8 mouse cellular contexts compared by ENCODE assay signal in genomic region chr1:181888801-181889200, GRCm38 (mm10). TPM values are rescaled to one million over a fixed set of nuclear protein-coding genes. Genes with fewer than 3 reads are reported as not detected.
DNase-seq lines count a peak whose midpoint lies in the region; ATAC-seq and TF ChIP-seq lines count a peak whose summit lies in the region.

No protein-coding gene starts in this region.

- peak; percentile 69 for DNase-seq in ES-E14 (ENCODE audit: low read depth, low spot score)
- peak; percentile 75 to 93 for DNase-seq in cerebellum, adult 18-20 months
- peak; percentile 80 for DNase-seq in forelimb bud, embryonic 11.5 days (ENCODE audit: low read depth, low spot score)
- DNase-seq in layer of hippocampus, adult 8-10 months (ENCODE audit: low spot score in 2 of 2), result peak; percentile 78 to 94
- DNase-seq in lung, embryonic 14.5 days, result peak; percentile 91
- peak; percentile 66 to 67 for DNase-seq in thymus, adult 18-20 months

- H3K4me2 ChIP-seq in lung, embryonic 14.5 days, result no peak overlapping the region

- no peak overlapping the region for H3K9ac ChIP-seq in ES-E14 (ENCODE audit: insufficient read depth, low read depth, low read length, poor library complexity, severe bottlenecking)
- H3K9ac ChIP-seq in lung, embryonic 14.5 days, result no peak overlapping the region

- H3K27ac ChIP-seq in ES-E14 (ENCODE audit: insufficient read depth, low read depth, low read length, poor library complexity, severe bottlenecking), result no peak overlapping the region
- H3K27ac ChIP-seq in lung, embryonic 14.5 days (ENCODE audit: low read depth), result no peak overlapping the region
- no peak overlapping the region for H3K27ac ChIP-seq in olfactory bulb, adult 2 months (ENCODE audit: insufficient read depth, low read depth, low read length)

- H3K4me3 ChIP-seq in ES-E14 (ENCODE audit: insufficient read depth in 1 of 2, low read depth in 1 of 2, low read length in 2 of 2, poor library complexity in 1 of 2, severe bottlenecking in 1 of 2), result no peak overlapping the region
- no peak overlapping the region for H3K4me3 ChIP-seq in lung, embryonic 14.5 days (ENCODE audit: low read depth, low read length)
- no peak overlapping the region for H3K4me3 ChIP-seq in olfactory bulb, adult 2 months (ENCODE audit: insufficient read depth, low read depth, low read length)

- peak; percentile 93 to 97 for ATAC-seq in hematopoietic stem cell, adult 5-6 weeks (replicated peaks in 1 of 2; ENCODE audit: insufficient read depth in 1 of 2, low FRiP score in 2 of 2, low TSS enrichment in 1 of 2, low read depth in 1 of 2, poor library complexity in 2 of 2, severe bottlenecking in 2 of 2)
- peak; percentile 74 for ATAC-seq in lung, embryonic 14.5 days (ENCODE audit: insufficient read depth)

- WGBS in lung, embryonic 14.5 days, result 3% methylated on average over 11 of the region's 11 CpGs
- WGBS in olfactory bulb, adult 2 months, result 3% methylated on average over 11 of the region's 11 CpGs

- H3K4me1 ChIP-seq in ES-E14 (ENCODE audit: control insufficient read depth in 2 of 2, insufficient read depth in 2 of 2, low read length in 2 of 2, poor library complexity in 1 of 2), result peaks cover 0 to 5% of the 10 kb centered on the region in 2 experiments; a peak in 1 of 4 replicates
- H3K4me1 ChIP-seq in lung, embryonic 14.5 days (ENCODE audit: insufficient read depth), result no peaks in the 10 kb centered on the region
- H3K4me1 ChIP-seq in olfactory bulb, adult 2 months (ENCODE audit: control insufficient read depth, insufficient read depth, low read length), result no peaks in the 10 kb centered on the region

- H3K36me3 ChIP-seq in ES-E14 (ENCODE audit: control insufficient read depth, insufficient read depth, low read length, poor library complexity, severe bottlenecking), result no peaks in the 10 kb centered on the region
- no peaks in the 10 kb centered on the region for H3K36me3 ChIP-seq in lung, embryonic 14.5 days (ENCODE audit: insufficient read depth)

- no peak for TF ChIP-seq POLR2A in olfactory bulb, adult 2 months (IDR thresholded peaks at IDR 0.05; ENCODE audit: insufficient read depth, low read depth, low read length)

- in situ Hi-C loops in ES-E14 (cut with MboI; ENCODE audit: low sequenced_read_pairs in 2 of 2, unreplicated experiment in 2 of 2), result loop anchor here (25.0 kb wide), 1 partner anchor 424 kb away; no protein-coding TSS in a partner anchor

- peak; percentile 100 for TF ChIP-seq CTCF in lung, embryonic 14.5 days (IDR thresholded peaks at IDR 0.05; ENCODE audit: low read depth)
- peak; percentile 100 for TF ChIP-seq CTCF in olfactory bulb, adult 2 months (IDR thresholded peaks at IDR 0.05; ENCODE audit: insufficient read depth, low read depth, low read length)

- H3K27me3 ChIP-seq in lung, embryonic 14.5 days (ENCODE audit: insufficient read depth, low read length), result no peaks in the 10 kb centered on the region

- no peaks in the 10 kb centered on the region for H3K9me3 ChIP-seq in ES-E14 (ENCODE audit: control insufficient read depth, insufficient read depth, low read depth, low read length)
- no peaks in the 10 kb centered on the region for H3K9me3 ChIP-seq in lung, embryonic 14.5 days (ENCODE audit: low read depth, low read length)

TF ChIP-seq in ES-E14, 5 proteins besides CTCF, POLR2A, EP300 and RAD21:
- no peak for TF ChIP-seq CHD2 (IDR thresholded peaks at IDR 0.05; ENCODE audit: low read depth, low read length)
- TF ChIP-seq MAFK (IDR thresholded peaks at IDR 0.05; ENCODE audit: insufficient read depth, low read depth, low read length), result no peak
- TF ChIP-seq HCFC1 (IDR thresholded peaks at IDR 0.05; ENCODE audit: borderline replicate concordance, insufficient read depth, low read length), result peak; percentile 71; the same call in 1 of the 2 replicates
- TF ChIP-seq ZC3H11A (IDR thresholded peaks at IDR 0.05; ENCODE audit: borderline replicate concordance, low read depth, low read length), result peak; percentile 99
- peak; percentile 66; the same call in 1 of the 2 replicates for TF ChIP-seq ZNF384 (IDR thresholded peaks at IDR 0.05; ENCODE audit: low read depth, low read length)

RNA-seq across cellular contexts. Expression of gene Lbr, which starts 46.0 kb away (rescaled TPM):
- 240 and 389 TPM in 2 replicates for total RNA-seq in ES-E14 (2012; rRNA removed)
- total RNA-seq in hematopoietic stem cell, adult 5-6 weeks (2017), result 198 and 199 TPM in 2 replicates
- 10 to 100 TPM; 14.4 to 19.8 (median 17.1) TPM for total RNA-seq in layer of hippocampus, adult 8-10 months (2022)
- polyA plus RNA-seq in lung, embryonic 14.5 days (2014; fragmentation: Nextera tagmentation; extraction: Ambion mirVana), result 137 and 141 TPM in 2 replicates
- 356 TPM in 1 of 2 replicates, not detected in the other for polyA plus RNA-seq in olfactory bulb, adult 2 months (2012; ENCODE audit: insufficient read depth, insufficient read length, low replicate concordance, missing spikeins)
